Mouse (Mus musculus) forebrain, postnatal 0 days (tissue): Measurements from ENCODE around the gene 1810024B03Rik. TPM values are rescaled to one million over a fixed set of nuclear protein-coding genes. Genes with fewer than 3 reads are reported as not detected.

Experiments used
- ATAC-seq: fragments of 200-750 bp; cut with Nextera tagmentation; 2 replicates; pipeline ENCODE4 v1.8.0; 2017; ENCODE audit warnings: mild to moderate bottlenecking, moderate library complexity
- DNase-seq: peaks from one replicate; pipeline ENCODE4 v3.0.0-alpha.2; 2015
- H3K27ac ChIP-seq: fragments of 300-500 bp; sonication (generic); 2 replicates; pipeline ENCODE4 v1.5.1; 2014; ENCODE audit warnings: low read depth, mild to moderate bottlenecking, antibody characterized with exemption, low read length, moderate library complexity, mixed read lengths
- H3K27me3 ChIP-seq: fragments of 300-500 bp; sonication (generic); 2 replicates; pipeline ENCODE4 v1.6.1; 2014; ENCODE audit warnings: mild to moderate bottlenecking, low read length, mixed read lengths; ENCODE audit not compliant: insufficient read depth
- H3K36me3 ChIP-seq: fragments of 300-500 bp; sonication (generic); 2 replicates; pipeline ENCODE4 v1.6.1; 2014; ENCODE audit warnings: mild to moderate bottlenecking, moderate library complexity; ENCODE audit not compliant: insufficient read depth
- H3K4me1 ChIP-seq: fragments of 300-500 bp; sonication (generic); 2 replicates; pipeline ENCODE4 v1.6.1; 2014; ENCODE audit warnings: antibody characterized with exemption; ENCODE audit not compliant: insufficient read depth
- H3K4me2 ChIP-seq: fragments of 300-500 bp; sonication (generic); 2 replicates; pipeline ENCODE4 v1.6.1; 2014; ENCODE audit warnings: low read depth, mild to moderate bottlenecking, moderate library complexity
- H3K4me3 ChIP-seq: fragments of 300-500 bp; sonication (generic); 2 replicates; pipeline ENCODE4 v1.5.1; 2014; ENCODE audit warnings: low read depth, low read length, mixed read lengths
- H3K9ac ChIP-seq: fragments of 300-500 bp; sonication (generic); 2 replicates; pipeline ENCODE4 v1.6.1; 2014; ENCODE audit warnings: mild to moderate bottlenecking
- H3K9me3 ChIP-seq: fragments of 300-500 bp; sonication (generic); 2 replicates; pipeline ENCODE4 v1.6.1; 2016; ENCODE audit warnings: low read length
- CTCF ChIP-seq: sonication (generic); IDR thresholded peaks from 2 replicates; pipeline ENCODE4 v1.5.1; 2016; ENCODE audit warnings: antibody characterized with exemption, control low read depth, low read depth
- WGBS: fragments of 180-500 bp; shearing (Covaris S2); extraction: QIAGEN DNeasy Blood & Tissue Kit; methylation state at CpG from one replicate; pipeline ENCODE4 v1.1.7; 2014; 5-methylcytosine and 5-hydroxymethylcytosine counted together
- polyA plus RNA-seq: library from polyadenylated mRNA; unstranded; fragments of >200 nt; fragmentation: Nextera tagmentation; extraction: Ambion mirVana; gene quantifications from 2 replicates; pipeline ENCODE4 v1.2.1, GENCODE M21; 2015
- total RNA-seq: library from RNA; depleted of rRNA; stranded (reverse); fragments of >200 nt; gene quantifications from 2 replicates; pipeline ENCODE4 v1.2.3, GENCODE M21; 2014; rRNA removed

The 1810024B03Rik gene
- 0.48 and 0.62 TPM in 2 replicates for total RNA-seq
- 0.96 and 1.7 TPM in 2 replicates for polyA plus RNA-seq

- H3K9me3 ChIP-seq: no peaks in the 10 kb centered on the region
- 13% methylated on average over 36 of the region's 36 CpGs for WGBS
- H3K4me1 ChIP-seq: no peaks in the 10 kb centered on the region
- ATAC-seq (peak; percentile 99), DNase-seq (peak; percentile 96)
- peak within 1 kb of the TSS; percentile 80 for H3K27ac ChIP-seq
- no peaks in the 10 kb centered on the region for H3K27me3 ChIP-seq
- H3K4me3 ChIP-seq: peak within 1 kb of the TSS; percentile 95
- peak within 1 kb of the TSS; percentile 70 for H3K4me2 ChIP-seq
- peaks cover 25% of the 10 kb centered on the region for H3K36me3 ChIP-seq
- peak within 1 kb of the TSS; percentile 87 for H3K9ac ChIP-seq
- TF ChIP-seq CTCF: no peak
These were observed at the start of gene 1810024B03Rik, which contains the start of gene Snrnp200 for GRCm38 (mm10) chr2:127207547-127208451. Gene 1810024B03Rik (minus strand): TSS chr2:127208280. Gene Snrnp200 (plus strand): TSS chr2:127208386.

GRCm38 (mm10) chr2:127255294-127255693 is 47.2 kb upstream of the 1810024B03Rik start:
- H3K9ac ChIP-seq: no peak overlapping the region
- WGBS: 91% methylated on average over 6 of the region's 6 CpGs
- H3K27me3 ChIP-seq: no peaks in the 10 kb centered on the region
- ATAC-seq: no peak
- H3K4me1 ChIP-seq: no peaks in the 10 kb centered on the region
- no peak for TF ChIP-seq CTCF
- peaks cover 41% of the 10 kb centered on the region for H3K36me3 ChIP-seq
- no peak for DNase-seq
- no peak overlapping the region for H3K4me2 ChIP-seq
- H3K27ac ChIP-seq: no peak overlapping the region
- H3K4me3 ChIP-seq: no peak overlapping the region
- H3K9me3 ChIP-seq: no peaks in the 10 kb centered on the region

DNA sequence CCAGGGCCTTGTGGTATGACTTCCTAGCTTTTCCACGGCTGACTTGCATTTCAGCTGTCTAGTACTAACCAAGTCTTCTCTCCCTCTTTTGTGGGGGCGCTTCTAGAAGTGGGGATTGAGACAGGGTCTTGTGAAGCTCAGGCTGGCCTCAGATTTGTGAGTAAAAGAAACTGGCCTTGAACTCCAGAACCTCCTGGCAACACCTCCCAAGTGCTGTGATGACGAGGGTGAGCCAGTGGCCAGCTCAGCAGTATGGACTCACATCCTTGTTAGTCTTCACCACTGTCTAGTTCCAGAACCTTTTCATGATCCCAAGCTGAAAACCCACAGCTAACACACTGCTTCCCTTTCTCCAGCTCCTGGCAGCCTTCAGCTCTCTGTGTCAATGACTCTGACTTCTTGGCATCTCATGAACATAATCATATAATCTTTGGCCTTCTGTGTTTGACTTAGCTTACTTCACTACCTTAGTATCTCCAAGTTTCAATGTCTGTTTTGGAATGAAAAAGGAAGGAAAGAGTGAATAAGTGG is 46.6 kb upstream of the 1810024B03Rik start:
- ATAC-seq (no peak), DNase-seq (no peak)
- H3K4me1 ChIP-seq: peaks cover under 1% of the 10 kb centered on the region; the same call in 1 of the 2 replicates
- no peaks in the 10 kb centered on the region for H3K27me3 ChIP-seq
- H3K4me2 ChIP-seq: no peak overlapping the region
- no peak overlapping the region for H3K4me3 ChIP-seq
- H3K27ac ChIP-seq: no peak overlapping the region
- H3K9ac ChIP-seq: no peak overlapping the region
- H3K9me3 ChIP-seq: no peaks in the 10 kb centered on the region
- 87% methylated on average over 3 of the region's 3 CpGs for WGBS
- H3K36me3 ChIP-seq: peaks cover 36% of the 10 kb centered on the region
- TF ChIP-seq CTCF: no peak

DNA sequence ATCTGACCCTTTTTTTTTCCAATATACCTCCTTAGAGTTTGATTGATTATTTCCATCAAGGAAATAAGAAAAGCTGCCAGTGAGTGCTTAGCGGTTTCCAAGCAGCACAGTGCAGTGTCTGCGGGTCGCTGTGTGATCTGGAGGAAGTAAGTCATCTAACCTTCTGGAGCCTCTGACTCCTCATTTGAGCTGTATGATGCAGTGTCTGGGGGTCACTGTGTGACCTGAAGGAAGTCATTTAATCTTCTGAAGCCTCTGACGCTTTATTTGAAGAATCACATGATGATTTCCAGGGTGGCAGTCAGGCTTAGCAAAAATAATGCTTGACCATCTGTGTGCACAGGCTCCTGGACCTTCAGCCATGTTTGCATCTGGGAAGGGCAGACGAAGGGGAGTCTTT is 44.7 kb upstream of the 1810024B03Rik start:
- H3K36me3 ChIP-seq: peaks cover 18% of the 10 kb centered on the region
- H3K9ac ChIP-seq: no peak overlapping the region
- H3K4me2 ChIP-seq: no peak overlapping the region
- no peak overlapping the region for H3K27ac ChIP-seq
- H3K9me3 ChIP-seq: no peaks in the 10 kb centered on the region
- no peak overlapping the region for H3K4me3 ChIP-seq
- no peak for DNase-seq
- peaks cover 11% of the 10 kb centered on the region; the same call in 1 of the 2 replicates for H3K4me1 ChIP-seq
- no peaks in the 10 kb centered on the region for H3K27me3 ChIP-seq
- WGBS: 88% methylated on average over 5 of the region's 5 CpGs
- TF ChIP-seq CTCF: no peak
- ATAC-seq: no peak

DNA sequence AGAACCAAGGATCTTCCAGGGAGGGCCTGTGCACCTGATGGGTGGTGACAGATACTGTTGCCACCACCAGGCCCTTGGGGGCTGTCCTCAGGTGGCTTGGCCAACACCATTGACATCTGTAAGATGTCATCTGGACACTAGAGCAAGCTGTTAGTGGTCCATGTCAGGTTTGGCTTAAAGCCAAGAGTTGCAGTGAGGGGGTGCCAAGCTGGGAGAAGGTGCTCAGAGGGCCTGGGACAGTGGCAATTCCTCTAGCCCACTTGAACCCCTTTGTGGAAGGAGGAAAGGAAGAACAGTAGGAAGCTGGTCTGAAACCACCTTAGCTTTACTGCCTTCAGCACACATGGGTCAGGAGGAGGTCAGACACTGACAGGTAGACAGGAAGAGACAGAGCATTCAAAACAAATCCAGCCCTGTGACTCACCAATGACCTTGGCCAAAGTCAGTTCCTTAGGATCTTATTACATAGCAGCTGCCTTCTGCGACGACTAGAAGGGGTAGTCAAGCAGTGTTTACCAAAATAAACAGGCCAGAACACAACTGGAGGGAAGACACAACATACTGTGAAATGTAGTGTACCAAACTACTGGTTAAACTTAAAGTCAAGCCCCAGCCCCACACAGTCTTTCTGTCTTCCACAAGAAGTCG is 43.9 kb upstream of the 1810024B03Rik start:
- TF ChIP-seq CTCF: no peak
- H3K9ac ChIP-seq: no peak overlapping the region
- no peak for ATAC-seq
- no peak overlapping the region for H3K4me2 ChIP-seq
- H3K4me3 ChIP-seq: no peak overlapping the region
- no peak overlapping the region for H3K27ac ChIP-seq
- peaks cover 12% of the 10 kb centered on the region for H3K4me1 ChIP-seq
- H3K27me3 ChIP-seq: no peaks in the 10 kb centered on the region
- peaks cover 10% of the 10 kb centered on the region for H3K36me3 ChIP-seq
- WGBS: 77% methylated on average over 3 of the region's 3 CpGs
- no peak for DNase-seq
- H3K9me3 ChIP-seq: no peaks in the 10 kb centered on the region

DNA sequence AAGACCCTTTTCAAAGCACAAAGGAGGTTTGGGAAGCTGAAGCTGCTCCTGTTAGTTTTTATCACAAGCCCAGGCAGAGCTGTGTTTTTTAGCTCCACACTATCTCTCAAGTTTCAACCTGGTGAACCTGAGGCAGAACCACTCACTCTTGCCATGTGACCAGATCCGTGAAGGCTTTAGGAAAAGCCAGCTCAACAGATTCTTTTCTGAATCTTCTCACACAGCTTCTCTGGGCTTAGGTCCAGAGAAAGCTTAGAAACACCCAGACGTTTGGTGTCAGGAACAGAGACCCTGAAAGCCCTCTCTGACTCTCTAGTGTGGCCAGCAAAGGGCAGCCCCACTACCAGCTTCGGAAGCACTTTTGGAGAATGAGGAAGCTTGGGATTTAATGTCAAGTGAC is 43.4 kb upstream of the 1810024B03Rik start:
- H3K4me1 ChIP-seq: peaks cover 18% of the 10 kb centered on the region
- ATAC-seq: no peak
- H3K9me3 ChIP-seq: no peaks in the 10 kb centered on the region
- H3K4me2 ChIP-seq: no peak overlapping the region
- TF ChIP-seq CTCF: no peak
- no peak overlapping the region for H3K4me3 ChIP-seq
- H3K27ac ChIP-seq: no peak overlapping the region
- H3K27me3 ChIP-seq: no peaks in the 10 kb centered on the region
- WGBS: 72% methylated on average over 3 of the region's 3 CpGs
- H3K9ac ChIP-seq: no peak overlapping the region
- H3K36me3 ChIP-seq: 0 out of 2 replicates have a peak, but pooled peaks cover 5% of the 10 kb centered on the region
- no peak for DNase-seq
